Mouse (Mus musculus) heart, embryonic 14.5 days (tissue): ENCODE measurements around the gene Ppip5k1. TPM values are rescaled to one million over a fixed set of nuclear protein-coding genes. Genes with fewer than 3 reads are reported as not detected.

Experiments
- ATAC-seq: fragments of 200-750 bp; cut with Nextera tagmentation; 2 replicates; pipeline ENCODE4 v1.8.0; 2017; ENCODE audit warnings: low read depth, moderate TSS enrichment; ENCODE audit not compliant: insufficient number of reproducible peaks, insufficient read depth, low FRiP score
- H3K27ac ChIP-seq, 2 experiments: fragments of 200-500 bp in 1 of 2; fragments of 300-500 bp in 1 of 2; sonication (generic) in 1 of 2; replicated peaks in 1 of 2; 2 replicates each; pipeline ENCODE4 v1.5.1; 2012 to 2014; ENCODE audit warnings: low read depth in 2 of 2, low read length in 2 of 2, control low read depth in 1 of 2, mild to moderate bottlenecking in 1 of 2, mixed read lengths in 1 of 2; ENCODE audit not compliant: control insufficient read depth in 1 of 2, insufficient read depth in 1 of 2
- H3K27me3 ChIP-seq: fragments of 300-500 bp; sonication (generic); 2 replicates; pipeline ENCODE4 v1.6.1; 2014; ENCODE audit warnings: mild to moderate bottlenecking, low read length, control low read depth; ENCODE audit not compliant: control insufficient read depth, insufficient read depth
- H3K36me3 ChIP-seq: fragments of 300-500 bp; sonication (generic); 2 replicates; pipeline ENCODE4 v1.6.1; 2014; ENCODE audit warnings: mild to moderate bottlenecking, control low read depth, low read length, mixed read lengths; ENCODE audit not compliant: control insufficient read depth, insufficient read depth
- H3K4me1 ChIP-seq, 2 experiments: fragments of 200-500 bp in 1 of 2; fragments of 300-500 bp in 1 of 2; sonication (generic) in 1 of 2; 2 replicates each; pipeline ENCODE4 v1.6.1; 2012 to 2014; ENCODE audit warnings: low read length in 2 of 2, control low read depth in 1 of 2, mixed read lengths in 1 of 2; ENCODE audit not compliant: control insufficient read depth in 2 of 2, insufficient read depth in 2 of 2
- H3K4me2 ChIP-seq: fragments of 300-500 bp; sonication (generic); 2 replicates; pipeline ENCODE4 v1.6.1; 2014; ENCODE audit warnings: mild to moderate bottlenecking, low read length
- H3K4me3 ChIP-seq, 2 experiments: fragments of 200-500 bp in 1 of 2; fragments of 300-500 bp in 1 of 2; sonication (generic) in 1 of 2; 2 replicates each; pipeline ENCODE4 v1.5.1; 2012 to 2014; ENCODE audit warnings: low read length in 2 of 2, mild to moderate bottlenecking in 2 of 2, control low read depth in 1 of 2, low read depth in 1 of 2, moderate library complexity in 1 of 2; ENCODE audit not compliant: control insufficient read depth in 1 of 2, insufficient read depth in 1 of 2
- H3K9ac ChIP-seq: fragments of 300-500 bp; sonication (generic); 2 replicates; pipeline ENCODE4 v1.6.1; 2014; ENCODE audit warnings: mild to moderate bottlenecking, low read length
- H3K9me3 ChIP-seq: fragments of 300-500 bp; sonication (generic); 2 replicates; pipeline ENCODE4 v1.6.1; 2016; ENCODE audit warnings: low read length, control low read depth; ENCODE audit not compliant: control insufficient read depth
- WGBS: fragments of 180-500 bp; shearing (Covaris S2); extraction: QIAGEN DNeasy Blood & Tissue Kit; methylation state at CpG from one replicate; pipeline ENCODE4 v1.1.7; 2014; 5-methylcytosine and 5-hydroxymethylcytosine counted together
- polyA plus RNA-seq: library from polyadenylated mRNA; unstranded; fragments of >200 nt; fragmentation: Nextera tagmentation; extraction: Ambion mirVana; gene quantifications from 2 replicates; pipeline ENCODE4 v1.2.1, GENCODE M21; 2014

The Ppip5k1 gene
- polyA plus RNA-seq, 1 experiment from 2014 or later, result 12.8 TPM

DNA sequence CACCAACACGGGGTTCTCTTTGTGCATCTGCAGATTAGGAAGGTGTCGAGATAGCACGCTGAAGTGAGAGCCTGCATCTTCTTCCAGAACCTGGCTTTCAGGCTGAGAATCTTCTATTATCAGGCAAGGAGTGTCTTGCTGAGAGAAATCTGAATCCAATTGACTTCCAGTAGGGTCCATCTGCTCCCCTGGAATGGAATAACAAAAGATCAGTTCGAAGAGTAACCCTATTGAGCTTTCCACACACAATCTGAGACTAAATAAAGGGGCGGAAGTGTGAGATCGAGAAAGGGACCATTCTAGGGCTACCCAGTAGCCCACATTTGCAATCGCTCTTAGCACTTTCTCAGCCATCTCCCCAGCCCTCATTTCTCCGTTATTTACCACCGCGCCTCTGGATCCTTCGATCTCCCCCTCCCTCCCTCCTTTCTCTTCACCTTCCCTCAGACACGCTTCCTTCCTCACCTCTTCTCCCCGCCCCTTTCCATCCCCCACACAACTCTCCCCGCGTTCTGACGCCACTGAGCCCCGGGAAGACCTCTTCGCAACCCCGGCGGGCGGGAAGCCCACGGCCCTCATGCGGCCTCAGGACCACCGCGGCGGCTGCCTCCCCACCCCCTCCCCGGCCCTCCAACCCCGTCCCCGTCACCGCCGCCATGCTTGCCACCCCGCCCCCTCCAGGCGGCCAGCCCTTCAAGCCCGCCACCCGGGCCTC lies 84.5 kb downstream of the Ppip5k1 start:
- WGBS, result 1% methylated on average over 34 of the region's 35 CpGs
- Histone ChIP-seq H3K9ac (peak overlapping the region; percentile 84), H3K4me3 (peak overlapping the region; percentile 89 to 95), H3K27ac (peak overlapping the region; percentile 49 to 74; a peak in 3 of 4 replicates), H3K9me3 (no peaks in the 10 kb centered on the region), H3K4me1 (peaks cover 2 to 8% of the 10 kb centered on the region in 2 experiments; a peak in 2 of 4 replicates), H3K27me3 (no peaks in the 10 kb centered on the region), H3K36me3 (peaks cover 36% of the 10 kb centered on the region), H3K4me2 (peak overlapping the region; percentile 76)
- peak; percentile 51; the same call in 1 of the 2 replicates for ATAC-seq

DNA sequence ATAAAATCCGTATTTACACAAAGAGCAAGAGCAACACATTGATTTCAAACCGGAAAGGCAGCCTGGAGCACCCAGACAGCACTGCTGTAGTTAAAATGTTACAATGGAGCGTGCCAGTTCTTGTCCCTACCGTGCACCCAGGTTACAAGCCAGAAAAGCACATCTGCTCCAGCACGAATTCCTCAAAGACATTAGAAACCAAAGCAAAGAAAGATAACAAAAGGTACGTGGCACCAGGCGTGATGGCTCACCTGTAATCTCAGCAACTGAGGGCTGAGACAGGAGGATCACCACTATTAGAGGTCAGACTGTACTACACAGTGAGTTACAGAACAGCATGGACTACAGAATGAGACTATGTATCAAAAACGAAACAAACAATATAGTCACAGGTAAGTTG lies 86.8 kb downstream of the Ppip5k1 start:
- Histone ChIP-seq H3K27me3 (no peaks in the 10 kb centered on the region), H3K4me3 (no peak overlapping the region), H3K36me3 (peaks cover 49% of the 10 kb centered on the region), H3K27ac (no peak overlapping the region), H3K4me1 (peaks cover 2 to 8% of the 10 kb centered on the region in 2 experiments; a peak in 2 of 4 replicates), H3K9me3 (no peaks in the 10 kb centered on the region), H3K4me2 (no peak overlapping the region), H3K9ac (no peak overlapping the region)
- 86% methylated on average over 8 of the region's 8 CpGs for WGBS
- ATAC-seq, result no peak

Other genes starting within 250 kb of the Ppip5k1 start
- gene Tgm7, start 245.6 kb downstream of the Ppip5k1 start, polyA plus RNA-seq, result not detected in 2 replicates
- 14.7 and 15.6 TPM in 2 replicates for gene Adal, start 215.0 kb downstream of the Ppip5k1 start, polyA plus RNA-seq
- gene Lcmt2, start 214.7 kb downstream of the Ppip5k1 start, polyA plus RNA-seq, result 16.9 TPM in 2 replicates
- 31.5 and 33.5 TPM in 2 replicates for gene Tubgcp4, start 184.7 kb downstream of the Ppip5k1 start, polyA plus RNA-seq
- gene Zscan29, start 184.3 kb downstream of the Ppip5k1 start, polyA plus RNA-seq, result 6.2 and 6.4 TPM in 2 replicates
- gene Trp53bp1, start 84.0 kb downstream of the Ppip5k1 start, polyA plus RNA-seq, result 44.1 and 47.5 TPM in 2 replicates
- 7.3 and 7.7 TPM in 2 replicates for gene Map1a, start 65.8 kb downstream of the Ppip5k1 start, polyA plus RNA-seq
- 0.42 and 0.72 TPM in 2 replicates for gene Ckmt1, start 2.3 kb upstream of the Ppip5k1 start, polyA plus RNA-seq
- not detected in 2 replicates for gene Strc, start 31.8 kb upstream of the Ppip5k1 start, polyA plus RNA-seq
- 339 and 411 TPM in 2 replicates for gene Pdia3, start 58.4 kb upstream of the Ppip5k1 start, polyA plus RNA-seq
- 3.1 and 3.4 TPM in 2 replicates for gene Catsper2, start 58.4 kb upstream of the Ppip5k1 start, polyA plus RNA-seq
- 0.77 and 1.3 TPM in 2 replicates for gene Ell3, start 88.9 kb upstream of the Ppip5k1 start, polyA plus RNA-seq
- gene Serf2, start 93.8 kb upstream of the Ppip5k1 start, polyA plus RNA-seq, result 675 and 694 TPM in 2 replicates
- gene Hypk, start 97.9 kb upstream of the Ppip5k1 start, polyA plus RNA-seq, result 85.7 and 101 TPM in 2 replicates
- gene Serinc4, start 101.4 kb upstream of the Ppip5k1 start, polyA plus RNA-seq, result 0.20 and 0.63 TPM in 2 replicates
- 44.3 and 45.4 TPM in 2 replicates for gene Mfap1b, start 118.7 kb upstream of the Ppip5k1 start, polyA plus RNA-seq
- gene Mfap1a, start 151.3 kb upstream of the Ppip5k1 start, polyA plus RNA-seq, result 18.3 and 20.5 TPM in 2 replicates
- 6.5 and 7.2 TPM in 2 replicates for gene Wdr76, start 151.3 kb upstream of the Ppip5k1 start, polyA plus RNA-seq